ENCODE assay signal across 18 mouse cellular contexts in the genomic region with DNA sequence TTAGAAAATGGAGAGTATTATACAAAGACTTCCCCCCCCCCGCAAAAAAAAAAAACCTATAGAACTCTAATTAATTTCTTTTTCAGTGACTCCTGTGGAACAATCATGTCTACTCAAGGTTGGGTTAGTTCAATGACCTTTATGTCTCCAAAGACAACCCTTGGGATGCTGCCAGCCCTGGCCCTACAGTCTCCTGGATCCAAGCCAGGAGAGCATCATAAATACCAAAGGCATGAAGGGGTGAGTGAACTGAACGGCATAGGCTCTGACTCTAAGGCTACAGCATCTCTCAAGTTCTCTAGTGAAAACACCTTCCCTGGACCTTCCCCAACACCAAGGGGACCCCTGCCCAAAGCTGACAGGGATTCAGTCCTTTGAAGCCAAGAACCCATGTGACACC.
DNase-seq lines count a peak whose midpoint lies in the region; ATAC-seq and TF ChIP-seq lines count a peak whose summit lies in the region.
"Had no signal": no experiment of that assay in that cellular context is flagged by ENCODE, and none has a peak within 500 bp of the region (broad histone marks: within the 10 kb centered on the region; RNA-seq: fewer than 3 reads in every experiment).

No protein-coding gene starts in this region.

- H3K27me3 ChIP-seq in forebrain, embryonic 14.5 days (replicated peaks; ENCODE audit: control insufficient read depth, insufficient read depth, low read length), result no peaks in the 10 kb centered on the region
- no peaks in the 10 kb centered on the region for H3K27me3 ChIP-seq in forebrain, postnatal 0 days (ENCODE audit: insufficient read depth, low read length)
- no peaks in the 10 kb centered on the region for H3K27me3 ChIP-seq in lung, embryonic 14.5 days (ENCODE audit: insufficient read depth, low read length)
- H3K27me3 ChIP-seq in limb, embryonic 14.5 days (ENCODE audit: control insufficient read depth, insufficient read depth, low read length), result no peaks in the 10 kb centered on the region
- H3K27me3 ChIP-seq in liver, postnatal 0 days (ENCODE audit: insufficient read depth, low read length), result no peaks in the 10 kb centered on the region
- no peaks in the 10 kb centered on the region for H3K27me3 ChIP-seq in thymus, adult 2 months (ENCODE audit: control insufficient read depth, insufficient read depth, low read length)
- H3K27me3 ChIP-seq: embryonic facial prominence, embryonic 15.5 days; forebrain, embryonic 13.5 days; hindbrain, embryonic 13.5 days; limb, embryonic 15.5 days; midbrain, embryonic 15.5 days had no signal

- H3K36me3 ChIP-seq in forebrain, embryonic 14.5 days (ENCODE audit: control insufficient read depth, insufficient read depth, low read length), result no peaks in the 10 kb centered on the region
- no peaks in the 10 kb centered on the region for H3K36me3 ChIP-seq in forebrain, postnatal 0 days (ENCODE audit: insufficient read depth)
- H3K36me3 ChIP-seq in lung, embryonic 14.5 days (ENCODE audit: insufficient read depth), result no peaks in the 10 kb centered on the region
- no peaks in the 10 kb centered on the region for H3K36me3 ChIP-seq in limb, embryonic 14.5 days (ENCODE audit: control insufficient read depth, insufficient read depth, low read length)
- H3K36me3 ChIP-seq in liver, postnatal 0 days (replicated peaks; ENCODE audit: insufficient read depth, low read length), result no peaks in the 10 kb centered on the region
- H3K36me3 ChIP-seq in thymus, adult 2 months (ENCODE audit: control insufficient read depth, insufficient read depth, low read length), result no peaks in the 10 kb centered on the region
- H3K36me3 ChIP-seq: embryonic facial prominence, embryonic 15.5 days; hindbrain, embryonic 13.5 days; limb, embryonic 15.5 days; midbrain, embryonic 15.5 days had no signal

- no peak for TF ChIP-seq EP300 in liver, postnatal 0 days (IDR thresholded peaks at IDR 0.05; ENCODE audit: low read depth)

- no peak for TF ChIP-seq POLR2A in limb, embryonic 14.5 days (IDR thresholded peaks at IDR 0.05; ENCODE audit: borderline replicate concordance, extremely low read depth, insufficient read depth, insufficient read length)
- TF ChIP-seq POLR2A in thymus, adult 2 months (IDR thresholded peaks at IDR 0.05; ENCODE audit: control insufficient read depth, extremely low read depth, insufficient read depth, low read length, poor library complexity), result no peak

- no peaks in the 10 kb centered on the region for H3K9me3 ChIP-seq in forebrain, embryonic 14.5 days (replicated peaks; ENCODE audit: control insufficient read depth, low read length)
- no peaks in the 10 kb centered on the region for H3K9me3 ChIP-seq in forebrain, postnatal 0 days (ENCODE audit: low read length)
- H3K9me3 ChIP-seq in lung, embryonic 14.5 days (ENCODE audit: low read depth, low read length), result no peaks in the 10 kb centered on the region
- no peaks in the 10 kb centered on the region for H3K9me3 ChIP-seq in limb, embryonic 14.5 days (ENCODE audit: control insufficient read depth, low read length)
- no peaks in the 10 kb centered on the region for H3K9me3 ChIP-seq in liver, postnatal 0 days (ENCODE audit: low read length)
- H3K9me3 ChIP-seq: embryonic facial prominence, embryonic 15.5 days; forebrain, embryonic 13.5 days; hindbrain, embryonic 13.5 days; limb, embryonic 15.5 days; midbrain, embryonic 15.5 days had no signal

- H3K4me2 ChIP-seq in forebrain, embryonic 14.5 days (ENCODE audit: low read length), result no peak overlapping the region
- H3K4me2 ChIP-seq in forebrain, postnatal 0 days (ENCODE audit: low read depth), result no peak overlapping the region
- no peak overlapping the region for H3K4me2 ChIP-seq in lung, embryonic 14.5 days
- no peak overlapping the region for H3K4me2 ChIP-seq in limb, embryonic 14.5 days (replicated peaks; ENCODE audit: low read depth, low read length, severe bottlenecking)
- H3K4me2 ChIP-seq in liver, postnatal 0 days (ENCODE audit: low read depth, low read length), result no peak overlapping the region
- H3K4me2 ChIP-seq: hindbrain, embryonic 13.5 days; midbrain, embryonic 15.5 days had no signal

- TF ChIP-seq CTCF in forebrain, postnatal 0 days (IDR thresholded peaks at IDR 0.05; ENCODE audit: low read depth), result no peak
- TF ChIP-seq CTCF in lung, embryonic 14.5 days (IDR thresholded peaks at IDR 0.05; ENCODE audit: low read depth), result no peak
- no peak for TF ChIP-seq CTCF in liver, postnatal 0 days (IDR thresholded peaks at IDR 0.05; ENCODE audit: low read depth)
- TF ChIP-seq CTCF in thymus, adult 2 months (IDR thresholded peaks at IDR 0.05; ENCODE audit: borderline replicate concordance, control insufficient read depth, extremely low read depth, insufficient read depth, low read length, poor library complexity), result no peak

- peaks cover 4% of the 10 kb centered on the region; the same call in 1 of the 2 replicates for H3K4me1 ChIP-seq in forebrain, embryonic 14.5 days (ENCODE audit: control insufficient read depth, insufficient read depth, low read length)
- no peaks in the 10 kb centered on the region for H3K4me1 ChIP-seq in forebrain, postnatal 0 days (ENCODE audit: insufficient read depth)
- H3K4me1 ChIP-seq in lung, embryonic 14.5 days (ENCODE audit: insufficient read depth), result peaks cover 11% of the 10 kb centered on the region; the same call in 1 of the 2 replicates
- H3K4me1 ChIP-seq in limb, embryonic 14.5 days (ENCODE audit: control insufficient read depth, insufficient read depth, low read length), result peaks cover 34% of the 10 kb centered on the region
- no peaks in the 10 kb centered on the region for H3K4me1 ChIP-seq in liver, postnatal 0 days (ENCODE audit: insufficient read depth)
- H3K4me1 ChIP-seq in thymus, adult 2 months (replicated peaks; ENCODE audit: control insufficient read depth, insufficient read depth, low read length), result no peaks in the 10 kb centered on the region
- H3K4me1 ChIP-seq: midbrain, embryonic 15.5 days had no signal

- peak; percentile 13 for DNase-seq in forebrain, embryonic 14.5 days (ENCODE audit: low spot score)
- no peak for DNase-seq in forebrain, postnatal 0 days
- peak; percentile 76 for DNase-seq in lung, embryonic 14.5 days
- DNase-seq in lung, postnatal 14 days, result no peak
- peak; percentile 50 for DNase-seq in adrenal gland, adult 8-10 months
- DNase-seq in limb, embryonic 14.5 days (ENCODE audit: low spot score), result no peak
- no peak for DNase-seq in liver, postnatal 0 days
- DNase-seq in thymus, adult 2 months, result no peak
- DNase-seq: B cell, adult 2 months; heart, adult 18-20 months; lung, adult 18-20 months had no signal

- no peak for ATAC-seq in forebrain, embryonic 14.5 days
- ATAC-seq in forebrain, postnatal 0 days, result no peak
- peak; percentile 29; the same call in 1 of the 2 replicates for ATAC-seq in lung, embryonic 14.5 days (ENCODE audit: insufficient read depth)
- ATAC-seq in limb, embryonic 14.5 days (ENCODE audit: low FRiP score, low read depth), result no peak
- ATAC-seq in liver, postnatal 0 days, result no peak
- ATAC-seq: intestine, postnatal 0 days had no signal

- WGBS in forebrain, embryonic 14.5 days, result 59% methylated on average over 2 of the region's 2 CpGs
- 65% methylated on average over 2 of the region's 2 CpGs for WGBS in forebrain, postnatal 0 days
- whole genome bisulfite sequencing in lung, embryonic 14.5 days, result 59% methylated on average over 2 of the region's 2 CpGs
- WGBS in limb, embryonic 14.5 days, result 52% methylated on average over 2 of the region's 2 CpGs
- WGBS in liver, postnatal 0 days (ENCODE audit: insufficient replicate concordance), result 72% methylated on average over 2 of the region's 2 CpGs
- WGBS in thymus, adult 2 months, result 85% methylated on average over 2 of the region's 2 CpGs

- no peak overlapping the region for H3K4me3 ChIP-seq in forebrain, embryonic 14.5 days (ENCODE audit: low read depth, low read length)
- no peak overlapping the region for H3K4me3 ChIP-seq in forebrain, postnatal 0 days (ENCODE audit: low read depth, low read length)
- no peak overlapping the region for H3K4me3 ChIP-seq in lung, embryonic 14.5 days (ENCODE audit: low read depth, low read length)
- no peak overlapping the region for H3K4me3 ChIP-seq in limb, embryonic 14.5 days (replicated peaks; ENCODE audit: low read length)
- no peak overlapping the region for H3K4me3 ChIP-seq in liver, postnatal 0 days (ENCODE audit: low read depth, low read length)
- no peak overlapping the region for H3K4me3 ChIP-seq in thymus, adult 2 months (ENCODE audit: control insufficient read depth, insufficient read depth, low read length)
- H3K4me3 ChIP-seq: embryonic facial prominence, embryonic 15.5 days; forebrain, embryonic 13.5 days; hindbrain, embryonic 13.5 days; left cerebral cortex, adult 2 months; limb, embryonic 15.5 days; midbrain, embryonic 15.5 days had no signal

- H3K9ac ChIP-seq in forebrain, embryonic 14.5 days (ENCODE audit: low read length), result no peak overlapping the region
- no peak overlapping the region for H3K9ac ChIP-seq in forebrain, postnatal 0 days
- no peak overlapping the region for H3K9ac ChIP-seq in lung, embryonic 14.5 days
- H3K9ac ChIP-seq in limb, embryonic 14.5 days (ENCODE audit: low read depth, low read length, severe bottlenecking), result no peak overlapping the region
- no peak overlapping the region for H3K9ac ChIP-seq in liver, postnatal 0 days (replicated peaks)
- H3K9ac ChIP-seq: embryonic facial prominence, embryonic 15.5 days; forebrain, embryonic 13.5 days; hindbrain, embryonic 13.5 days; limb, embryonic 15.5 days; midbrain, embryonic 15.5 days had no signal

- no peak overlapping the region for H3K27ac ChIP-seq in forebrain, embryonic 14.5 days (ENCODE audit: low read depth, low read length)
- no peak overlapping the region for H3K27ac ChIP-seq in forebrain, postnatal 0 days (ENCODE audit: low read depth, low read length)
- no peak overlapping the region for H3K27ac ChIP-seq in lung, embryonic 14.5 days (ENCODE audit: low read depth)
- H3K27ac ChIP-seq in limb, embryonic 14.5 days (replicated peaks; ENCODE audit: low read depth, low read length), result peak overlapping the region; percentile 28; the same call in 1 of the 2 replicates
- H3K27ac ChIP-seq in liver, postnatal 0 days (ENCODE audit: low read depth), result no peak overlapping the region
- no peak overlapping the region for H3K27ac ChIP-seq in thymus, adult 2 months (ENCODE audit: control insufficient read depth, insufficient read depth, low read length)
- H3K27ac ChIP-seq: forebrain, embryonic 13.5 days; hindbrain, embryonic 13.5 days; left cerebral cortex, adult 2 months; midbrain, embryonic 15.5 days had no signal

Comparison
In these comparisons a context has a peak if more than half of its experiments do, and no peak if none do; other contexts are left out.
1. DNase-seq: peak in forebrain, embryonic 14.5 days (single experiment), lung, embryonic 14.5 days (single experiment) and adrenal gland, adult 8-10 months (single experiment); none in forebrain, postnatal 0 days (single experiment), lung, postnatal 14 days (single experiment), limb, embryonic 14.5 days (single experiment), liver, postnatal 0 days (single experiment) and thymus, adult 2 months (single experiment).